ENCODE assay signal across 10 mouse cellular contexts in genomic region chr13:36493294-36493693, GRCm38 (mm10).
A peak's percentile ranks its signal among the peaks of the same experiment; 100 is the strongest.
DNase-seq lines count a peak whose midpoint lies in the region; ATAC-seq lines count a peak whose summit lies in the region.
"Had no signal": no experiment of that assay in that cellular context is flagged by ENCODE, and none has a peak within 500 bp of the region (broad histone marks: within the 10 kb centered on the region; RNA-seq: fewer than 3 reads in every experiment).

No protein-coding gene starts in this region.

- DNase-seq in adrenal gland, postnatal 10 days, result peak; percentile 18
- no peak for DNase-seq in adrenal gland, postnatal 36 days
- DNase-seq in kidney, postnatal 14 days, result peak; percentile 20
- no peak for DNase-seq in kidney, postnatal 25 days
- DNase-seq in Muller cell, postnatal 12 days (ENCODE audit: inconsistent ontology term), result peak; percentile 34
- peak; percentile 34 to 51 for DNase-seq in layer of hippocampus, postnatal 36 days
- no peak for DNase-seq in embryo, embryonic 10 days (ENCODE audit: low spot score)
- DNase-seq: kidney, adult 9 months had no signal

- ATAC-seq in granulocyte monocyte progenitor cell, adult 5-6 weeks (replicated peaks; ENCODE audit: poor library complexity, severe bottlenecking), result no peak
- ATAC-seq: liver, embryonic 12.5 days had no signal

Comparison
In these comparisons a context has a peak if more than half of its experiments do, and no peak if none do; other contexts are left out.
1. DNase-seq: peak in adrenal gland, postnatal 10 days (single experiment), kidney, postnatal 14 days (single experiment), Muller cell, postnatal 12 days (single experiment) and layer of hippocampus, postnatal 36 days (2 of 2); none in adrenal gland, postnatal 36 days (0 of 2), kidney, postnatal 25 days (0 of 2) and embryo, embryonic 10 days (single experiment).